Mouse (Mus musculus) liver, embryonic 15.5 days (tissue): Measurements from ENCODE around the gene BC049762. TPM values are rescaled to one million over a fixed set of nuclear protein-coding genes. Genes with fewer than 3 reads are reported as not detected.

Experiments
- ATAC-seq: fragments of 200-750 bp; cut with Nextera tagmentation; 2 replicates; pipeline ENCODE4 v1.8.0; 2017; ENCODE audit warnings: moderate number of reproducible peaks, mild to moderate bottlenecking, moderate library complexity; ENCODE audit not compliant: insufficient read depth
- H3K27ac ChIP-seq: fragments of 300-500 bp; sonication (generic); replicated peaks from 2 replicates; pipeline ENCODE4 v1.5.1; 2015; ENCODE audit warnings: mild to moderate bottlenecking, inconsistent platforms
- H3K27me3 ChIP-seq: fragments of 300-500 bp; sonication (generic); 2 replicates; pipeline ENCODE4 v1.6.1; 2015; ENCODE audit warnings: mild to moderate bottlenecking, inconsistent platforms
- H3K36me3 ChIP-seq: fragments of 300-500 bp; sonication (generic); replicated peaks from 2 replicates; pipeline ENCODE4 v1.6.1; 2015; ENCODE audit warnings: moderate library complexity, mild to moderate bottlenecking, inconsistent platforms
- H3K4me1 ChIP-seq: fragments of 300-500 bp; sonication (generic); replicated peaks from 2 replicates; pipeline ENCODE4 v1.6.1; 2015; ENCODE audit warnings: inconsistent platforms
- H3K4me2 ChIP-seq: fragments of 300-500 bp; sonication (generic); 2 replicates; pipeline ENCODE4 v1.6.1; 2015; ENCODE audit warnings: moderate library complexity, mild to moderate bottlenecking, inconsistent platforms
- H3K4me3 ChIP-seq: fragments of 300-500 bp; sonication (generic); replicated peaks from 2 replicates; pipeline ENCODE4 v1.5.1; 2015; ENCODE audit warnings: mild to moderate bottlenecking, inconsistent platforms
- H3K9ac ChIP-seq: fragments of 300-500 bp; sonication (generic); 2 replicates; pipeline ENCODE4 v1.6.1; 2015; ENCODE audit warnings: moderate library complexity, mild to moderate bottlenecking, inconsistent platforms
- H3K9me3 ChIP-seq: fragments of 300-500 bp; sonication (generic); replicated peaks from 2 replicates; pipeline ENCODE4 v1.6.1; 2016; ENCODE audit warnings: inconsistent platforms
- WGBS: fragments of 180-500 bp; shearing (Covaris S2); methylation state at CpG from one replicate; pipeline ENCODE4 v1.1.7; 2015; ENCODE audit warnings: mixed read lengths; ENCODE audit not compliant: insufficient replicate concordance; 5-methylcytosine and 5-hydroxymethylcytosine counted together
- polyA plus RNA-seq: library from polyadenylated mRNA; unstranded; fragments of >200 nt; fragmentation: Nextera tagmentation; extraction: Ambion mirVana; gene quantifications from 2 replicates; pipeline ENCODE4 v1.2.1, GENCODE M21; 2015

Gene BC049762
- 0.31 and 0.39 TPM in 2 replicates for polyA plus RNA-seq

GRCm38 (mm10) chr11:51262342-51263285, at the start of gene BC049762:
Gene BC049762 (minus strand): TSS chr11:51263046.
- Histone ChIP-seq H3K4me3 (peak within 1 kb of the TSS; percentile 79), H3K4me2 (peak within 1 kb of the TSS; percentile 95), H3K27ac (peak within 1 kb of the TSS; percentile 94), H3K9ac (peak within 1 kb of the TSS; percentile 99), H3K27me3 (peaks cover 10% of the 10 kb centered on the region), H3K4me1 (peaks cover 42% of the 10 kb centered on the region), H3K9me3 (no peaks in the 10 kb centered on the region), H3K36me3 (peaks cover 14% of the 10 kb centered on the region)
- WGBS, result 4% methylated on average over 57 of the region's 57 CpGs
- peak; percentile 96 for ATAC-seq

GRCm38 (mm10) chr11:51311846-51312245, 49.0 kb upstream of the BC049762 start:
- Histone ChIP-seq H3K27me3 (no peaks in the 10 kb centered on the region), H3K9ac (no peak overlapping the region), H3K4me1 (no peaks in the 10 kb centered on the region), H3K27ac (no peak overlapping the region), H3K4me2 (no peak overlapping the region), H3K9me3 (no peaks in the 10 kb centered on the region), H3K36me3 (no peaks in the 10 kb centered on the region), H3K4me3 (no peak overlapping the region)
- 65% methylated on average over 8 of the region's 8 CpGs for WGBS
- ATAC-seq, result no peak

- H3K36me3 ChIP-seq, result no peaks in the 10 kb centered on the region
- H3K9ac ChIP-seq, result no peak overlapping the region
- no peak overlapping the region for H3K4me2 ChIP-seq
- ATAC-seq, result no peak
- no peaks in the 10 kb centered on the region for H3K4me1 ChIP-seq
- 0 out of 2 replicates have a peak, but pooled peaks cover 2% of the 10 kb centered on the region for H3K27me3 ChIP-seq
- H3K4me3 ChIP-seq, result no peak overlapping the region
- H3K27ac ChIP-seq, result no peak overlapping the region
- WGBS, result 27% methylated on average over 5 of the region's 5 CpGs
- H3K9me3 ChIP-seq, result no peaks in the 10 kb centered on the region
Observed at GRCm38 (mm10) chr11:51308306-51308705, 45.5 kb upstream of the BC049762 start.

GRCm38 (mm10) chr11:51303981-51304553, 41.2 kb upstream of the BC049762 start:
- H3K4me1 ChIP-seq, result no peaks in the 10 kb centered on the region
- H3K36me3 ChIP-seq, result no peaks in the 10 kb centered on the region
- H3K9me3 ChIP-seq, result no peaks in the 10 kb centered on the region
- no peak overlapping the region for H3K9ac ChIP-seq
- H3K4me2 ChIP-seq, result no peak overlapping the region
- ATAC-seq, result no peak
- 0 out of 2 replicates have a peak, but pooled peaks cover 2% of the 10 kb centered on the region for H3K27me3 ChIP-seq
- WGBS, result 65% methylated on average over 12 of the region's 12 CpGs
- H3K27ac ChIP-seq, result no peak overlapping the region
- no peak overlapping the region for H3K4me3 ChIP-seq

GRCm38 (mm10) chr11:51302396-51302795, 39.5 kb upstream of the BC049762 start:
- Histone ChIP-seq H3K4me3 (no peak overlapping the region), H3K9me3 (no peaks in the 10 kb centered on the region), H3K27ac (no peak overlapping the region), H3K9ac (no peak overlapping the region), H3K36me3 (no peaks in the 10 kb centered on the region), H3K4me2 (no peak overlapping the region), H3K4me1 (no peaks in the 10 kb centered on the region), H3K27me3 (0 out of 2 replicates have a peak, but pooled peaks cover 2% of the 10 kb centered on the region)
- no peak for ATAC-seq
- whole genome bisulfite sequencing, result 62% methylated on average over 5 of the region's 5 CpGs

GRCm38 (mm10) chr11:51298691-51299090, 35.8 kb upstream of the BC049762 start:
- H3K4me3 ChIP-seq, result no peak overlapping the region
- no peaks in the 10 kb centered on the region for H3K9me3 ChIP-seq
- ATAC-seq, result no peak
- no peaks in the 10 kb centered on the region for H3K4me1 ChIP-seq
- 60% methylated on average over 4 of the region's 4 CpGs for WGBS
- no peak overlapping the region for H3K9ac ChIP-seq
- H3K4me2 ChIP-seq, result no peak overlapping the region
- H3K27ac ChIP-seq, result no peak overlapping the region
- no peaks in the 10 kb centered on the region for H3K36me3 ChIP-seq
- 0 out of 2 replicates have a peak, but pooled peaks cover 2% of the 10 kb centered on the region for H3K27me3 ChIP-seq

GRCm38 (mm10) chr11:51295742-51296141, 32.9 kb upstream of the BC049762 start:
- 54% methylated on average over 3 of the region's 3 CpGs for WGBS

GRCm38 (mm10) chr11:51293956-51294530, 31.2 kb upstream of the BC049762 start:
- H3K4me3 ChIP-seq, result no peak overlapping the region
- H3K27ac ChIP-seq, result no peak overlapping the region
- 47% methylated on average over 2 of the region's 2 CpGs for WGBS
- no peaks in the 10 kb centered on the region for H3K36me3 ChIP-seq
- no peak for ATAC-seq
- H3K9ac ChIP-seq, result no peak overlapping the region
- H3K4me1 ChIP-seq, result peaks cover 7% of the 10 kb centered on the region
- H3K27me3 ChIP-seq, result peaks cover 44% of the 10 kb centered on the region
- no peaks in the 10 kb centered on the region for H3K9me3 ChIP-seq
- no peak overlapping the region for H3K4me2 ChIP-seq

More at GRCm38 (mm10) chr11:51295742-51296141, 32.9 kb upstream of the BC049762 start:
- Histone ChIP-seq H3K9me3 (no peaks in the 10 kb centered on the region), H3K27ac (no peak overlapping the region), H3K27me3 (peaks cover 27% of the 10 kb centered on the region), H3K4me3 (no peak overlapping the region), H3K4me2 (no peak overlapping the region), H3K9ac (no peak overlapping the region), H3K4me1 (no peaks in the 10 kb centered on the region), H3K36me3 (no peaks in the 10 kb centered on the region)
- ATAC-seq, result no peak

- H3K4me1 ChIP-seq, result peaks cover 7% of the 10 kb centered on the region
- 0 out of 2 replicates have a peak overlapping the region, but pooled peaks have one; percentile 27 for H3K9ac ChIP-seq
- H3K4me3 ChIP-seq, result peak overlapping the region; percentile 59
- ATAC-seq, result peak; percentile 37
- no peak overlapping the region for H3K27ac ChIP-seq
- no peaks in the 10 kb centered on the region for H3K36me3 ChIP-seq
- H3K9me3 ChIP-seq, result no peaks in the 10 kb centered on the region
- WGBS, result 4% methylated on average over 62 of the region's 74 CpGs
- peak overlapping the region; percentile 79 for H3K4me2 ChIP-seq
- peaks cover 54% of the 10 kb centered on the region for H3K27me3 ChIP-seq
Observed at GRCm38 (mm10) chr11:51290066-51290955, 27.5 kb upstream of the BC049762 start.

GRCm38 (mm10) chr11:51289564-51290041, 26.8 kb upstream of the BC049762 start, which contains the start of gene Col23a1:
Gene Col23a1 (plus strand): TSS chr11:51289920.
- peaks cover 7% of the 10 kb centered on the region for H3K4me1 ChIP-seq
- peak; percentile 64 for ATAC-seq
- peaks cover under 1% of the 10 kb centered on the region; the same call in 1 of the 2 replicates for H3K36me3 ChIP-seq
- peaks cover 54% of the 10 kb centered on the region for H3K27me3 ChIP-seq
- H3K4me3 ChIP-seq, result peak within 1 kb of the TSS; percentile 59
- H3K4me2 ChIP-seq, result peak within 1 kb of the TSS; percentile 79
- H3K27ac ChIP-seq, result no peak within 1 kb of the TSS
- under 1% methylated on average over 36 of the region's 38 CpGs for WGBS
- 0 out of 2 replicates have a peak within 1 kb of the TSS, but pooled peaks have one; percentile 27 for H3K9ac ChIP-seq
- H3K9me3 ChIP-seq, result no peaks in the 10 kb centered on the region
